Mouse (Mus musculus): ENCODE results near the gene Gm27027.

Gene Gm27027

GRCm38 (mm10) chr2:93975526-93976435 lies 20.4 kb downstream of the Gm27027 start:
- DNase-seq, result no peak

- DNase-seq, result no peak
Observed at GRCm38 (mm10) chr2:93975041-93975440, 21.1 kb downstream of the Gm27027 start.

GRCm38 (mm10) chr2:93971647-93972046 lies 24.5 kb downstream of the Gm27027 start:
- DNase-seq, result no peak

- DNase-seq, result no peak
Observed at GRCm38 (mm10) chr2:93964494-93965160, 31.5 kb downstream of the Gm27027 start.

- DNase-seq, result no peak
Observed at GRCm38 (mm10) chr2:93963802-93964201, 32.4 kb downstream of the Gm27027 start.

- peak; percentile 33 for DNase-seq
Observed at GRCm38 (mm10) chr2:93961716-93962115, 34.4 kb downstream of the Gm27027 start.

GRCm38 (mm10) chr2:93959346-93959745 lies 36.8 kb downstream of the Gm27027 start:
- DNase-seq, result no peak

GRCm38 (mm10) chr2:93958216-93958615 lies 37.9 kb downstream of the Gm27027 start:
- DNase-seq, result no peak

- no peak for DNase-seq
Observed at GRCm38 (mm10) chr2:93957785-93958175, 38.4 kb downstream of the Gm27027 start.

- peak; percentile 75 for DNase-seq
Observed at GRCm38 (mm10) chr2:93956908-93957784, 39.0 kb downstream of the Gm27027 start, which contains the start of gene Gm13889. Gene Gm13889, minus strand, starts transcription at chr2:93957201.

GRCm38 (mm10) chr2:93956331-93956801 lies 39.8 kb downstream of the Gm27027 start:
- peak; percentile 59 for DNase-seq

- no peak for DNase-seq
Observed at GRCm38 (mm10) chr2:93955886-93956285, 40.3 kb downstream of the Gm27027 start.

GRCm38 (mm10) chr2:93954781-93955578 lies 41.2 kb downstream of the Gm27027 start:
- DNase-seq, result peak; percentile 13

GRCm38 (mm10) chr2:93953726-93954125 lies 42.4 kb downstream of the Gm27027 start:
- no peak for DNase-seq

- DNase-seq, result no peak
Observed at GRCm38 (mm10) chr2:93946976-93947375, 49.2 kb downstream of the Gm27027 start.

GRCm38 (mm10) chr2:93944855-93945254 lies 51.3 kb downstream of the Gm27027 start:
- no peak for DNase-seq

- no peak for DNase-seq
Observed at GRCm38 (mm10) chr2:93944099-93944498, 52.1 kb downstream of the Gm27027 start.

GRCm38 (mm10) chr2:93941670-93942069 lies 54.5 kb downstream of the Gm27027 start:
- no peak for DNase-seq

- DNase-seq, result no peak
Observed at GRCm38 (mm10) chr2:93938534-93938933, 57.6 kb downstream of the Gm27027 start.

- no peak for DNase-seq
Observed at GRCm38 (mm10) chr2:93928866-93929265, 67.3 kb downstream of the Gm27027 start.

- no peak for DNase-seq
Observed at GRCm38 (mm10) chr2:93927701-93928437, 68.3 kb downstream of the Gm27027 start.
